Mouse (Mus musculus): Measurements from ENCODE around the gene Pgm5.
"Not testable (repeated sequence)": the region's sequence is repeated elsewhere in the genome, so short reads cannot be mapped to it uniquely, and the experiment has no call there.

Gene Pgm5

DNA sequence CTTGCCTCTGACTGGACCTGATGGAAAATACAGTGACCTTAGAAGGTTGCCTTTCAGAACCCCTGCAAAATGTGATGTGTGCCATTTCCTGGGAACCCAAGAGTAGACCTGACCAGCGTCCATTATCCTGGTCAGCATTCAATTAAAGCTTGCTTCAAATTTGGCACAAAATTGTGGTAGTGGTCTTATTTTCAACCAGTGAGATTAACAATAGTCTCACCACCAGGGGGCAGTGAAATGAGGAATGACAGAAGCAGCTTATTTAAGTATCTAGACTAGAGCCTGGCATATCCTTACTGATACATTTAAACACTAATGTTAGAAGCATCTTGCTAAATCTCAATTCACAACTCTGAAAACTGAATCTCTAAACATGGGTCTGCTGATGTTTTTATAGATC, 156.3 kb downstream of the Pgm5 start:
- peak; percentile 42 for DNase-seq (ENCODE audit: low spot score)

- no peak for DNase-seq (ENCODE audit: low spot score)
These were observed 157.3 kb downstream of the Pgm5 start for GRCm38 (mm10) chr19:24704326-24704725.

DNA sequence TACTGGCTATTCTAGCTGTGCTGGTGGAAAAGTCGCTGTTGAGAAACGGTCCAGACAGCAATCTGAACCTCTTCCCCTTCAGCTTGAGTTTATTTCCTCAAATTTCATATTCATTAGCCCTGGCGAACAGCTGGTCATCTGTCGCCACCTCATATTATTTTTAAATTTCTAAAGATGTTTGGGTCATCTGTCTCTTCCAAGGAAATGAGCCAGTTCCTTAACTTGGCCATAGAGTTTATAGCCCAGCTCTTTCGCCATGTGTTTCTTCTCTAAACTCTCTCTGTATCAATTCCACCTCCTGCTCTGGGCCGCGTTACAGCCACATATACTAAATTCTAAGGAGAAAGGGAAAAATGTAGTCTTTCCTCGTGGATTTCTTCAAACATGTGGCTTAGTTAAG, 158.0 kb downstream of the Pgm5 start:
- no peak for DNase-seq (ENCODE audit: low spot score)

DNA sequence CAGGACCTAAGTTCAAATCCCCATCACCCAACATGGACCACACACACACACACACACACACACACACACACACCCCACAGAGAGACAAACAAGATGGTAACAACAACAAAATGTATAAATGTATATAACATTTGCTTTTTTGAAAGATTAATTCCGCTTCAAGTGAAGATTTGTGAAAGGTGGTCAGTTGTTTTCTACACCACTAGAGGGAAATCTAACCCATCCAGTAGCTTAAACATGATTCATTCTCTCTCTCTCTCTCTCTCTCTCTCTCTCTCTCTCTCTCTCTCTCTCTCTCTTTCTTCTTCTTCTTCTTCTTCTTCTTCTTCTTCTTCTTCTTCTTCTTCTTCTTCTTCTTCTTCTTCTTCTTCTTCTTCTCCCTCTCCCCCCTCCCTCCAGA, 158.5 kb downstream of the Pgm5 start:
- DNase-seq (ENCODE audit: low spot score) = not testable (repeated sequence)

DNA sequence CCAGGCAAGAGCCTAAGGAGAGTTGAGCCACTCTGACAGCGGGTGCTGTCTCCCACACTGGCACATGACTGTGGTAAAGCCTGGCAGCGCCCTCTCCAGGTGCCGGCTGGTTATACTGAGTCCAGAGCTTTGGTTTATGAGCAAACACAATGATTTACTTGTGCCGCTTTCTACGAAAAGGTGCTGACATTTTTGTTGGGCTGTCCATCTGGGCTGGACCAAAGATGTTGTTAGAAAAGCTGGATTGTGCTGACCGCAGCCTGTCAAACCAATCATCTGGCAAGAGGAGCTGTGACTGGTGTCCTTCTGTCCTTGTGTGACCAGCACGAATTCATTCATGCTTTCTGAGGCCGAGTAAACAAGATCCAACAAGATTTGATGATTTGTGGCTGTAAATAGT, 159.9 kb downstream of the Pgm5 start:
- no peak for DNase-seq (ENCODE audit: low spot score)

DNA sequence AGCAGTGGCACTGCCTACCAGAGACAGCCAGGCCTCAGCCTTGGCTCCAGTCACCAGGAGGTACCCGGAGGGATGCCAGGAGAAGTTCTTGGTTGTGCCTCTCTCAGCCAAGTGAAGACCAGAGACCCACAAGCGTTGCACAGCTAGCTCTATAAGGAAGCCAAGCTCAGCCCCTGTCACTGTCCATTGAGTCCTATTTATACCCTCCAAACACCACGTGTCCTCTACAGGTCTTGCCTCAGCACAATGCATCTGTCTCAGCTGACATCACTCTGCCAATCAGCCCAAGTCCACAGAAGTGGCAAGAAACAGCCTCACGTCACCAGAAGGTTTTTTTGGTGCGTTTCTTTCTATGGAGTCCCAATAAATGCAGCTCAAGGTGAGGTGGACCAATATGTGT, 161.0 kb downstream of the Pgm5 start:
- no peak for DNase-seq (ENCODE audit: low spot score)

- no peak for DNase-seq (ENCODE audit: low spot score)
These were observed 161.7 kb downstream of the Pgm5 start for GRCm38 (mm10) chr19:24699910-24700309.

DNA sequence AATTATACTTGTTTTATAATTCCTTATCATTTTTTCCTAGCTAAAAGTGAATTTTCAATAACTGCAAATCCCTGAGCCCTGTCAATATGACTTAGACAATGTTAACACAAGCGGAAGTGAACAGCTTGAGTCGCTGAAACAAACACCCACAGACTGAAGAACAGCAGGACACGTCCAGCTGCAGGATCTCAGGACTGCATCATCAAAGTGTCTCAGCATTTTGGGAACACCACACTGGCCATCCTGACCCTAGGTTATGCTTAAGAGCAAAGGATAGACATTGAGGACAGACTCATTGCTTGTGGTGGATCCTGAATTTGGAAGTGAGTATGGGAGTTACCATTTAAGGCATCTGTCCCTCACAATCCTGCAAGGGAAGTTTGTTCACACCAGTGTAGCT, 162.5 kb downstream of the Pgm5 start:
- DNase-seq (ENCODE audit: low spot score) = no peak

DNA sequence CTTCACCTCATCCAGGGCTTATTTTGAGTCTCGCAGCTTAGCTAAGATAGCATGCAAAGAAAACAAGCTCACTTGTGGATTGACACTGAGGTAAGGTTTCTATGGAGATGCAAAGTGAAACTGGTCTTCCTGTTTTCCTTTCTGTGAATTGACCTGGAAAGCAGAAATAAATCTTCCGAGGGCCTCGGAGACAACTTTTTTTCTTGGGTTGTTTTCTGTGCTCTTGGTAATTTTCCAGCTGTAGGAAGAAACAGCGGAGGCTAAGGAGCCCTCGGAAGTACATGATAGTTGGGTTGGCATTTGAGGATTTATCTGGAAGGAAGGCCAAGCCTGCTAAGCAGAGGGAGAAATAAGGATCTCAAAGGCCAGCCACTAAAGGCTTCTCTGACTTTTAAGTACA, 163.0 kb downstream of the Pgm5 start:
- DNase-seq (ENCODE audit: low spot score) = no peak

GRCm38 (mm10) chr19:24697946-24698345, 163.7 kb downstream of the Pgm5 start:
- no peak for DNase-seq (ENCODE audit: low spot score)

- no peak for DNase-seq (ENCODE audit: low spot score)
These were observed 169.0 kb downstream of the Pgm5 start for GRCm38 (mm10) chr19:24692691-24693090.

- peak; percentile 8 for DNase-seq (ENCODE audit: low spot score)
These were observed 172.1 kb downstream of the Pgm5 start for GRCm38 (mm10) chr19:24689531-24689930.

GRCm38 (mm10) chr19:24688327-24688726, 173.3 kb downstream of the Pgm5 start:
- no peak for DNase-seq (ENCODE audit: low spot score)

DNA sequence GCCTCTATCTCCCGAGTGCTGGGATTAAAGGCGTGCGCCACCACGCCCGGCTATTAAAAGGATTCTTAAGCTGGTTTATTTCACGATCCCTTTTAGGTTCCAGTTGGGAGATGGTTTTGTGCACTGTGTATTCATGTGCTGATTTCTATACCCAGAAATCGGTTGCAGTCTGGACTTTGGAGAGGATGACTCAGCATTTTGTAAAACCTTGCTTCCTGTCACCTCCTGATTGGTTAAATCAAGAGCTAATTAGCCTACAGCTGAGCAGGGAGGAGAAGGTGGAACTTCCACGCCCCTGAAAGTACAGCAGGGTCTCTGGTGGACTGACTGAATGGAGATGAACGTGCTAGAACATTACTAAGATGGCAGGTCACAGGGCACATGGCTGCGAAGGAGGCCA, 175.2 kb downstream of the Pgm5 start:
- DNase-seq (ENCODE audit: low spot score) = no peak

DNA sequence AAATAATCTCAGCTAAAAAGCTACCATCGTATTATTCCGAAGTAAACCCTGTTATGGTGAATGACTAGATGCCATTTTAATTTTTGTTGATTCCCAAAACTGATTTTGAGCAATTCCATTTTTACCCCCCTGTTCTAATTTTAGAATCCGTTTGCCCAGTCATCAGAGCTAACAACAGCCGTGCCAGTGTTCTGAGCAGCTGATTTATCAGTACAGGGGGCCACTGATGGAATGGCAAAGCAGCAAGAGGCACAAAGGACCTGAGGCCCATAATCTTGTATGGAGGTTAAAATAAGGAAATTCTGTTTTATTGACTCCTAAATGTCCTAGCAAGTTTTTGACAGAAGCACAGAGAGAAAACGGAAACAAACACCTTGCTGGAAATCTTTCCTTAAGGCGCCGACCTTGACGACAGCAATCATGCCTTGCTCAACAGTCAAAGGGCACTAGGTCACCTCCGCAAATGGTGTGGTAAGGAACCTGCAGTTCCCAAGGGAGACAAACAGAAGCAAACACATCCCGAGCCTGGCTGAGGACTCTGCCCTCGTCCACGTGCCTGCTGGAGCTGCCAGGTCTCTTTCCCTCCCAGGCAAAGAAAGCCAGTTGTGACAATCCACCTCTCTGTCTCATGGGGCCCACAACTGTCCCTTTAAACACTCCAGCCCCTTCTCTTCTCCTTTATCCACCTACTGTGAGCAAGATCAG, 178.5 kb downstream of the Pgm5 start:
- DNase-seq (ENCODE audit: low spot score) = no peak

DNA sequence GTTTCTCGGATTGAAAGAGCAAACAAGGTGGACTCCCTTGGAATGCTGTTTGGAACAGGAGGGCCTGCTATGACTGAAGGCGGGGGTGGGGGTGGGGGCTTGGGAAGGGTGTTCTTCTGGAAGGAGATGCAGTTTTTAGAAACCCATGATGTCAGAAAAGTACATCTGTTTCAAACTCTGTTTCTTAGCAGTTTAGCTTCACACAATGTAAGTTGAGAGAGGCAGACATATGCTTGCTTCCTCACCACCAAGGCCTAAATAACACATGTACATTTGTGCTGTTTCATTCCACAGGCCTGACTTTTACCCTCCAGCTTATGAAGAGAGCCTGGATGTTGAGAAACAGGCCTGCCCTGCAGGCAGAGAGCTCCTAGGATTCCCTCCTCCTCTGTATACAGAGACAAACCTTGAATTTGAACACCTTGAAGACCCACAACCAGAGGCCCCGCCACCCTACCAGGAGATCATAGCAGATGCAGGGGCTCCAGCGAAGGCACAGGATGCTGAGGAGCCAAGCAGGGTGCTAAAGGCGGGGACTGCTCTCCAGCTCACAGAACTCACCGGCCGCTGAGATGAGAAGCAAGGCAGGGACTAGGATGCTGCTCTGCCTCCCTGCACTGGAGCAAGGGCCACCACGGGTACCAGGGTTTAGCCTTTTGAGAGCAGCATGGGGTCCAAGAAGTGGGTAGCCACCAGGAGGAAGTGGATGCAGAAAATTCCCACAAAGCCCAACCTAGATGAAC, 184.2 kb downstream of the Pgm5 start:
- no peak for DNase-seq (ENCODE audit: low spot score)

DNA sequence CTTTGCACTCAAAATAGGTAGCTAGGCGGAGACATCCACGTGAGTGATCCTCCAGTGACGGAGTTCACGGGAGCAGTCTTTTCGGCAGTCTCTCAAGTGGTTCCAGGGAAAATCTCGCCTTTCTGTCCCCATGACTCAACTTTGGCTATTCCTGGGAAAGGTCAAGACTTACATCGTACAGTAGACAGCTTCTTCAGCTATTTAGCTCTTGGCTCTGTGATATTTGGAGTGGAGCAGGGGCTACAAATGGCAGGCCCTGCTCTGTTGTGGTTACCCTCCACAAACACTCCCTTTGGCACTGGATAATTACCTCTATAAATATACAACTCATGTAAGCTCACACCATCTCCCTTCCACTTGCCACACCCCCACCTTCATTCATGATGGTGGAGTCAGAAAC, 185.2 kb downstream of the Pgm5 start:
- no peak for DNase-seq (ENCODE audit: low spot score)

DNA sequence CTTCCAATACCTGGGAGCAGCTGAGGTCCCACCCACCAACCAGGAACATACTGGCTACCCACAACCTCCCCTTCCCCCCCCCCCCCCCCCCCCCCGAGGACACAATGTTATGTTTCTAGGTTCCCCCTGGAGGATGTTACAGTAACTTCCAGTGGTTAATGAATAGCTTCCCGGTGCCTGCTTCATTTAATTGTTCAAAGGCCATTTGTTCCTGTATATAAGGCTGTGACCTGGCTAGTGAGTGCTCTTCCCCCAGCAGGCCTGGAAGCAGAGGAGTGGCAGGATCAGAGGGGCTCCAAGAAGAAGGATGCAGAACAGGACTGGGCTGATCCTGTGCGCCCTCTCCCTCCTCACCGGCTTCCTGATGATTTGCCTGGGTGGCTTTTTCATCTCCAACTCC, 187.9 kb downstream of the Pgm5 start, which contains the start of gene Tmem252:
Gene Tmem252, plus strand, starts transcription at position 247 of the 400 bp plus-strand sequence.
- DNase-seq (ENCODE audit: low spot score) = no peak

DNA sequence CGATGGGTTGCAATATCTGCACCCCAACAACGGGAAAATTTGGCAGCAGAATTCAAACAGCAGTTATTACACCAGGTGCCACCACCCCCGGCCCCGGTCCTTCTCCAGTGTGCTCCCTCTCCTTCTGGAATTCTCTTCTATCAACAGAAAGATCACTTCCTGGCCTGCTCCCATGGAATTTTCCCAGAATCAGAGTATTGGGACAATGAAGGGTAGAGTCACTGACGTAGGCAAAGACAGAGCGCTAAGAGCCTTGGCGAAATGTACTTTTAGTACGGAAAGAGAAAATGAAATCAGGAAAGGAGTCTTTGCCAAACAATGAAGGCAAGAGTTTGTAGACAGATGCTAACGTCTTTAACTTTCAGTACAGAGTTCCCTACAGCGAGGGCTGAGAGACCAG, 188.3 kb downstream of the Pgm5 start:
- no peak for DNase-seq (ENCODE audit: low spot score)

DNA sequence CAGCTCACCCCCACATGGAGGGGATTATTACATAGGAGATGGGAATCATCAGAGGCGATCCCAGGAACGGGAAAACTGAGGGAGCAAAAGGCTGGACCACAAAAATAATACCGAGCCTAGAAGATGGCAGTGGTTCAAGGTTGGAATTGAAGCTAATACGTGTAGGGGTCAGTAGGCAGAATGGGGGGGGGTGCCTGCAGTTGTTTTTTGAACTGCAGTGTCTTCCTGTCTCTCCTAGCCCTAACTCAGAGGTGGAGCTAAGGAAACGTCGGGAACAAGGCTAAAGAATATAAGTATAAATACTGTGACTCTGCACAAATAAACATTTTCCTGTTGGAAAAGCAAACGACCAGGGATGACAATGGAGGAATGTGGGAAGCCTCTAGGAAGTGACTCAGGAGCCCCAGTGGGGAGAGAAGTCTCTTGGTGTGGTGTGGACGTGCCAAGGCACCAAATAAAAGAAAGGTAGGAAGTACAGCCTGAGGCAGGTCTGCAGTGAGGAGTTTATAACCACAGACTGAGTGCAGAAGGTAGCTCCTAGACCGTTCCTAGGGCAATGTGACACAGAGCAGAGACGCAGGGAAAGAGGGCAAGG, 189.2 kb downstream of the Pgm5 start:
- DNase-seq (ENCODE audit: low spot score) = no peak

DNA sequence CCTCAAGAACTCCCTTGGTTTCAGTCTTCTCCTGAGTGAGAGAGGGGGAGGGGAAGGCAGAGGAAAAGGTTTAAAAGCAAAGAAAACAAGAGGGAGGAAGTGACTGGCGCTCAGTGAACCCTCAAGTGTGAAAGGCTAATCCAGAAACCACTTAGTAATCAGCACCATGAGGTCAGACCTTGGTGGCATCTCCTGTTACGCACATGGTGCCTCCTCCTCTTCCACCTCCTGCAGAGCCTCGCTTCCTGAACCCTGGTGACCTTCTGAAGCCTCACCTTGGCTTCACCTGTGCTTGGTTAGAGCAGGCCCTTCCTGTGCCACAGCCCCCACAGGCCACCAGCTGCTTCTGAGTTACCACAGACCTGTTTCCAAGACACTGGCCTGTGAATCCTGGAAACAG, 190.1 kb downstream of the Pgm5 start:
- DNase-seq (ENCODE audit: low spot score) = no peak

- DNase-seq (ENCODE audit: low spot score) = no peak
These were observed 194.1 kb downstream of the Pgm5 start for GRCm38 (mm10) chr19:24667527-24667926.

DNA sequence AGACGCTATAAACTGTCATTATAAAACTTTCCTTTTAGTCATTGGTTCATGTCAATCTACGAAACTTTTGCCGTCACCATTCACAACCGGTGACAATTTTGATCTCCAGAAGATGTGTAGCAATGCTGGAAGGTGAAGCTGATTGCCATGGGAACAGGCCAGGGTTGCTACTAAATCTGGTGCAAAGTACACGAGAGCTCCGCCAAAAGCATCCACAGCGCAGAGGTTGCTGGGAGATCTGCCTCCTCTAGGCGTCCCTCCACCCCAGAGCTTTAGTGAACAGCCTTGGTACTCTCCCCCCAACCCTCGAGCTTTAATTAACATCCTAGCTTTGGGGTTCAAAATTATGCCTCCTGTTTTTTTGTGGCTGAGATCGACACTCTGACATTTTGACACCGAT, 195.9 kb downstream of the Pgm5 start:
- DNase-seq (ENCODE audit: low spot score) = no peak

Data from adipocyte (in vitro differentiated cells).